Mouse (Mus musculus): ENCODE results near the gene Kpna7.
A peak's percentile ranks its signal among the peaks of the same experiment; 100 is the strongest.
"Not testable (repeated sequence)": the region's sequence is repeated elsewhere in the genome, so short reads cannot be mapped to it uniquely, and the experiment has no call there.

Gene Kpna7

DNA sequence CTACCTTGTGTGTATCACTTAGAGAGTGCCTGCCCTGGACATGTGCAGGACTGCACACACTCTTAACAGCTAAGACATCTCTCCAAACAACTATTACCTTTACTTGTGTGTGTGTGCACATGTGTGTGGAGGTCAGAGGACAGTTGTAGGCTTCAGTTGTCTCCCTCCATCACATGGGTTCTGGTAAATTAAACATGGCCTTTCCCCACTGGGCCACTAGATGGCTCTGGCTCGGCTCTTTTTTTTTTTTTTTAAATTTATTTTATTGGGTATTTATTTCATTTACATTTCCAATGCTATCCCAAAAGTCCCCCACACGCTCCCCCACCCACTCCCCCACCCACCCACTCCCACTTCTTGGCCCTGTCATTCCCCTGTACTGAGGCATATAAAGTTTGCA, 67.1 kb downstream of the Kpna7 start:
- not testable (repeated sequence) for DNase-seq

DNA sequence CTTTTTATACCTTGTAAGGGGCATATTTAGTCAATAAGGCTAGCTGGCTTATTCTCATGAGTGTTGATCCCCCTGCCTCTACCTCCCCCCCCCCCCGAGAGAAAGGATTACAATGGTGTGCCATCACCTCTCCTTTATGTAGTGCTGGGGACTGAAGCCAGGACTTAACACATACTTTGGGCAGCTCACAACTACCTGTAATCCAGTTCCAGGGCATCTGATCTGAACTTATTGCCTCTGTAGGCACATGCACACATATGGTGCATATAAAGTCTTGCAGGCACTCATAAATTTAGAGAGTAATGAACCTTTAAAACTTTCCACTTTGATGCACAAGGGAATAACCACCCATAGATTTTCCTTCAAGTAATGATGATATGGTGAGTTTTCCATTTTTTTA, 69.6 kb downstream of the Kpna7 start:
- DNase-seq = no peak

DNA sequence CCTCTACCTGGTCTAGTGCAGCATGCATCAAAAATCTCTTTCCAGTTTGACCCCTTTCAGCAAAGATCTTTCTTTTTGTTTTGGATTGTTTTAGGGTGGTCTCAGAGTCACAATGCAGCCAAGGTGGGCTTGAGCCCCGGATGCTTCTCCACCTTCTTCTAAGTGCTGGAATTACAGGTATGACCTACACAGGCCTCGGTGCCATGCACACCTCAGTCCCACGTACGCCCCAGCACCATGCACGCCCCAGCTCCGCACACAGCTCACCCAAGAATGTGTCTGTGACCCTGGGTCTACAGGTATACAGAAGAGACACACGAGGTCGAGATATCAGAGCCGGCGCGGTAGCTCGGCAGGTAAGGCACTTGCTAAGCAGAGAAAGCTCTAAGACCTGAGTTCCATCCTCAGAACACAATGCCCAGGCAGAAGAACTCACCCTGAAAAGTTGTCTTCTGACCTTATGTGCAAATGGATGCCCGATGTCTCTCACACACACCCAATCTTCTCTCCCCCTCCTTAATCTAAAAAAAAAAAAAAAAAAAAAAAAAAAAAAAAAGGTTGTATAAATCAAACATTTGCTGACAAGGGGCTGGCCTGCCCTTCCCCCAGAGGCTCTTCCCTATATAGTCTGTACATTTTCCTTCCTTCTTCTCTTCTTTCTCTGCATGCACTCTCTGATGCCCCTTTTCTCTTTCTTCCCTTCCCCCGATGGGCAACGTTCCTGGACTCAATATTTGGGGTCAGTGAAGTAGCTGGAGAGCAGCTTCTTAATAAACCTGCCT, 74.8 kb downstream of the Kpna7 start:
- no peak for DNase-seq

GRCm38 (mm10) chr5:145005596-145005995, 78.2 kb downstream of the Kpna7 start:
- DNase-seq = no peak

DNA sequence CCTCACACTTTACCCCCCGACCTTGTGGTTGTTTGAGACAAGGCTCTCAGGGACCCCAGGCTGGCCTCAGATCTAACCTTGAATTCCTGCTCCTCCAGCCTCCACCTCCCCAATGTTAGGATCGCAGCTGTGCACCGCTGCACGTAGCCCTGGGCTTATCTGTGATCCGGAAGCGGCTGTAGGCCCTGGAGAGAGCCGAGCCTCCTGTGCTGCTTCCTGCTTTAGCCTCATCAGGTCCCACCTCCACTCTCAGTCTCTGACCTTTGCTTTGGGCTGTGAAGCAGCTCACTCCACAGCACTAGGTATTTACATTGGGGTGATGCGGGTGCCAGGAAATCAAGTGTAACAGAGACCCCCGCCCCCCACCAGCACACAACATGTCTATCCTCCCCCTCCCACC, 79.3 kb downstream of the Kpna7 start:
- DNase-seq = no peak

DNA sequence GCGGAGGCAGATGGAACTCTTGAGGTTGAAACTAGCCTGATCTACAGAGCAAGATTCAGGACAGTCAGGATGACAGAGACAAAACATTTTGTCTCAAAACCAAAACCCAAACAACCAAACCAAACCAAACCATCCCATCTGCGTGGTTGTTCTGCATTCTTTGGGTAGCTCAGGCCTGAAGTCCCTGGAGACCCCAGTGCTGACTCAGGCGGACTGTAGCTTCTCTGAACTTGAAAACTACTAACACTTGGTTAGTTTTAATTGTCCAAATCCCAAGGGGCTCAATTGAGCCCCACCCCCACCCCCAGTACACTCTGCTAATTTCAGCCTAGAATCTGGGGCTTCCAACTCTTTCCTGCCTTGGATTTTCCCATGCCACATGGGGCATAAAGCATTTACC, 80.5 kb downstream of the Kpna7 start:
- DNase-seq = no peak

- DNase-seq = peak; percentile 23
Measured at GRCm38 (mm10) chr5:144998491-144998890, 85.3 kb downstream of the Kpna7 start.

- DNase-seq = no peak
Measured at GRCm38 (mm10) chr5:144990481-144990880, 93.3 kb downstream of the Kpna7 start.

DNA sequence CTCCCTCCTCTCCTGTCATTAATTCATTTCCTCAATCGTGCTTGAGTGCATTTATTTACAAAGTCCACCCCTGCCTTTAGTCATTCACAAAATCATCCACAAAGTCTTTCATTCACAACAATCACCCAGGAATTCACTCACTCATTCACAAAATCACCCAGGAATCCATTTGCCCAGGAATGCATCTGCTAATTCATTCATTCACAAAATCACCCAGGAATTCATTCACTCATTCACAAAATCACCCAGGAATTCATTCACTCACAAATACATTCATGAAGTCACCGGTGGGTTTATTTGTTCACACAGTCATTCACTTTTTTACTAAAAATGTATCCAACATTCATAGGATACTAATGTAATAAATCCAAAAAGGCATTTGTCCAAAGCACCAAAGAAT, 93.8 kb downstream of the Kpna7 start:
- no peak for DNase-seq

- no peak for DNase-seq
Measured at GRCm38 (mm10) chr5:144989061-144989405, 94.8 kb downstream of the Kpna7 start.

DNA sequence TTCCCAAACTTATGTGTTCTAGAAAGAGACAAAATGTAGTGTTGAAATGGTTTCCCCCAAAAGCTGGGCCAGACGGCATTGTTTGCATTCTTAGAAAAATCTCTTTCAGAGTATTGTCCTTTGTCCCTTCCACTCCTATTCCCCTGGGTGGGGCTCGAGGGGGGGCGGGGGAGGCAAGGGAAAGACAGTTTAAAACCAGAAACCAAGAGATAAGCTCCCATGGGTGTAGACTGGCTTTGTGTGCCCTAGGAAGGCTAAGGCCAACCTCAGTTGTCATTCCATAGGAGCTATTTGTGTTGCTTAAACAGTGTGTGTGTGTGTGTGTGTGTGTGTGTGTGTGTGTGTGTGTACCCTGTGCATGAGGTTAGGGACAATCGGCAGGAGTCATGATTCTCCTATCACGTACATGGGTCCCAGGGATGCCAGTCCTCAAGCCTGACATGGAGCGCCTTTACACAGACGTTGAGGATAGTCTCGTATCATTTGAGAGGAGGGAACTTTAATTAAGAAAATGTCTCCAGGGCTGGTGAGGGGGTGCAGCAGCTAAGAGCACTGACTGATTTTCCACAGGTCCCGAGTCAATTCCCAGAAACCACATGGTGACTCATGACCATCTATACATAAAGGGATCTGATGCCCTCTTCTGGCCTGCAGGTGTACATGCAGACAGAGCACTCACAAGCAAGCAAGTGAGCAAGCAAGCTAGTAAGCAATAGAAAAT, 95.3 kb downstream of the Kpna7 start:
- DNase-seq = peak; percentile 7

GRCm38 (mm10) chr5:144987561-144987960, 96.3 kb downstream of the Kpna7 start:
- no peak for DNase-seq

- no peak for DNase-seq
Measured at GRCm38 (mm10) chr5:144984839-144985238, 99.0 kb downstream of the Kpna7 start.

DNA sequence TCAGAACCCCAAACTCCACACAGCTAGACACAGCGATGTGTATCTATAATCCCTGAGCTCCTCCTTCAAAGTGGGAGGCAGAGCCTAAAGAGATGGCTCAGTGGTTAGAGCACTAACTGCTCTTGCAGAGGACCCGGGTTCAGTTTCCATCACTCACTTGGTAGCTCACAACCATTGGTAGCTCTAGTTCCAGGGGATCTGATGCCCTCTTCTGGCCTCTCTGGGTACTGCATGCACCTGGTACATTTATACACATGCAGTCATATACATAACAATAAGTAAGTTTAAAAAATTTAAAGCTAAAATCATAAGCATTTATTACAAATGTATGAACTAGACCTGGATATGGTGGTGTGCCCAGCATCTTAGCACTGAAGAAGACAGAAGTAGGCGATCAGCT, 100.6 kb downstream of the Kpna7 start:
- no peak for DNase-seq

- DNase-seq = no peak
Measured at GRCm38 (mm10) chr5:144979110-144979509, 104.7 kb downstream of the Kpna7 start.

DNA sequence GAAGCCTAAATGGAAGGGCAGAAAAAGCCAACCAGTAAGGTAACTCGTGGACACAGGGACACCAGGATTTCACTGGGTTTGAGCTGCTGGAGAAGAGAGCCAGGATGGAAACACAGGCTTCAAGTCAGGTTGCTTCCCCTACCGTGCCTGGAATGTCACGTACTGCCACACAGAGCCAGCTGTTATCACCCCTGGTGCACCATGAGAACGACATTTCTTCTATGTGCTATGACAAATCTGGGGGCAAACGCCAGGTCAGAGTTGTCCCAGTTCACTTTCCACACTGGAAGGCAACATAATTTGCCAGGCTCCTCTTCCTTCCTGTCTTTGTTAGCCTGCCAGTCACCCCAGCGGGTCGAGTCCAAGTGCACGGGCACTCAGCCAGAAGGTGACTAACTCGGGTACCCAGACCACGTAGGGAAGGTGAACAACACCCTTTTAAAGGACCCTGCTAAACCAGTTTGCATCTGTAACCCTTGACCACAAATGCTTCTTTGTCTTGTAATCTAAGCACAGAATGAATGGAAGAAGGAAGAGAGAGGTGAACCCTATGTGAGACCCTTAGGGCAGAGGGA, 105.2 kb downstream of the Kpna7 start:
- DNase-seq = no peak

- no peak for DNase-seq
Measured at GRCm38 (mm10) chr5:144971266-144971665, 112.6 kb downstream of the Kpna7 start.

DNA sequence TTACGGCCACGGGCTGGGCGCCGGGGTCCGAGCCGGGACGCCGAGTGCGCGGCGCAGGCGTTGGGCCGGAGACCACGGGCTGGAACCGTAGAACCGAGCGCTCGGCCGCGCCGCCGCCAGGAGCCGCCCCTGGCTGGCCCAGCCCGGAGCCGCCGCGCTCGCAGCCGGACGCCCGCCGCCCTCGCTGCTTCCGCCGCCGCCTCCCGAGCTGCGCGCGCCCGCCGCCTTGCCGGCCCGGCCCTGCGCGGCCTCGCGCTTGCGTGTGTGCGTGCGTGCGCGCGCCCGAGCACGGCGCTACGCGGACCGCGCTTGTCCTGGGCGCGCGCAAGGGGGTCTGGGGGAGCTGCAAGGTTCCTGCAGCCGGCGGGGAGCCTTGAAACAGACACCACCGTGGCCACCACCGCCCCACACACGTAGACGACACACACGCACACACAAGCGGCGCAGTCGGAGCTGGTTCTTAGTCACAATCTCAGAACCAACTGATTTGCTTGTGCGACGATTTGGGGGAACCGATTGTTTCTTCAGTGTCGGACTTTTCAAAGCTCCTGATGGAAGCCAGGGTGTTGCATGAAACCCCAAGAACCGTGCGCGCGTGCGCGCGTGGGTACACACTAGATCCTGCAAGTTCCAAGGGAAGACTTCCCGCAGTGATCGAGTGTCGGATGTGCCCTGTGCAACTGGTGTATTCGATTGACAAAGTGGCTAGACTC, 118.0 kb downstream of the Kpna7 start, which contains the start of gene Smurf1:
Gene Smurf1, minus strand, starts transcription at position 209 of the 713 bp plus-strand sequence.
- DNase-seq = peak; percentile 94

DNA sequence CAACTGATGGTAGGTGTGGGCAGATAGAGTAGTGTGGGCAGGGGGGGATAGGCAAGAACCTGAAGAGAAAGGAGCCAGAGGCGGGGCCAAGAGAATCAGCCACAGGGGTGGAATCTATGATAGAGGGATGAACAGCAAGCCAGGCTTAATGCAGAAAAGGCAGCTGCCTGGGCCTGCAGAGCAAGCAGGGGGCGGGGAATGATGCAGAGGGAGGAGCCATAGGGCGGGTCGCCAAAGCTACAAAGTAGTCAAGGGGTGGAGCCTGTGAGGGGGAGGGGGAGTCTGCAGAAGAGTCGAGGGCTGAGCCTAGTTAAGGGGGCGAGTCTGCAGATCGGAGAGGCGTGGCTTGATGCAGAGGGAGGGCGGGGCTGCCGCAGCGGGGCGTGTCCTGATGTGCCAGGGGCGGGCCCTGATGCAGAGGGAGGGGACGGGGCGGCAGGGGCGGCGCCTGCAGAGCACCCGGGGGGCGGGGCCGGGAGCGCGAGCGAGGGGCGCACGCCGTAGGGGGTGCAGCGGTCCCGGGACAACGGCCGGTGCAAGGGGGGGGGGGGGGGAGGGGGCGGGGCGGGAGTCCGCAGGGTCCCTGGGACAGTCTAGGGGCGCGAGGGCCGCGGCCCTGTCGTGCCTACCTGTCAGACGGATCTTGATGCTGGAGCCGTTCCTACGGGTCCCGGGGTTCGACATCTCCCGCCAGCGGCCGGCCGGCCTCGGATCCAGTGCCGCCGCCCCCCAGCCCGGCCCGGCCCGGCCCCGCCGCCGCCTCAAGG, 118.8 kb downstream of the Kpna7 start:
- DNase-seq = peak; percentile 96

DNA sequence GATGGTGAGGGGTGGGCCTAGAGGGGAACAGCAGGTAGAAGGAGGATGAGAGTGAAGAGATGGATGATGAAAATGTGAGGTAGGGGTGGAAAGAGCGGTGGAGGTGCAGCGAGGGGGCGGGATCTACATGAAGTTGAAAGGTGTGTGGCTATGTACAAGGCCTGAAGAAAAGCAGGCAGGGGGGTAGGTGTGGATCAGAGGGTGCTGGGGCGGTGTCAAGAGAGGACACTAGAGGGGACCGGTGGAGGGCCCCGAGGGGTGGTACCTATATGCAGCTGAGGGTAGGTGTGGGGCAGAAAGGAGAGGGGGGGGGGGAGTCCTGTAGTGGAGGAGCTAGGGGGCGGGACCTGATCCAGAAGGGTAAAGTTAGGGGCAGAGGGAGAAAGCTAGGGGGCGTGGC, 119.4 kb downstream of the Kpna7 start:
- DNase-seq = no peak

DNA sequence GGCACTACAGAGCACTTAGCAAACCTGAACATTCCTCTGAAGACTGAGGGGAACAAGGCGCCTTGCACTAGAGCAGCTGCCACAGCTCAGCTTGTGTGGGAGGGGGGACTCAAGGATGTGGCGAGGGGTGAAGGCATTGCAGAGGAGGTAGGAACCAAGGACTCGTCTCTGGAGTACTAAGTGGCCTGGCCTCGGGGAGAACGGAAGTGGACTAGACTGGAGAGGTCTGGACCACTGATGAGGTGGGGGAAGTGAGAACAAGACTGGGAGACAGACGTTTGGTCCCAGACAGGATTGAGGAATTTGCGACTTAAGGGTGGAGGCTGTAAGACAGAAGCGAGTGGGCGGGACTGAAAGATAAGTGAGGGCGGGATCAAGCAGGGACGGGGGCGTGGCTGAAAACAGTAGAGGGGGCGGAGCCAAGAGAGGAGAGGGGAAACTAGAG, 120.0 kb downstream of the Kpna7 start:
- peak; percentile 74 for DNase-seq

DNA sequence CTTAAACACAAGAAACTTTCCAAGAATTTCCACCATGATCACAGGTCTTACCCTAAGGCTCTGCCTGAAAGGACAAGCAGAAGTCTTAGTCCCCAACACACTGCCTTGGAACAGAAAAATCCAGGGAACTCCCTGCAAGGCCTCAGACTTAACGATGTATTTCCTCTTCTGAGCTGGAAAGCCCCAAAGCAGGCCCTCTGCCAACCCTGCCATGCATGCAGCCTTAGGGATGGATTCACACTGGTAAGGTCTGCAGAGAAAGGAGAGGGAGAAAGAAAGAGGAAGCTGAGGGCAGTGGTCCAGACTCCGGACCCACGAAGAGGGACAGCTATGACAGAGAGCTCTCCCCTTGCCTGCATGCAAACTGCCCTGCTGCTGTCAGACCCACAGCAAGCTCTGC, 120.4 kb downstream of the Kpna7 start:
- no peak for DNase-seq

- DNase-seq = no peak
Measured at GRCm38 (mm10) chr5:144958271-144958670, 125.6 kb downstream of the Kpna7 start.

Measured in thymus, postnatal 14 days (tissue).